Mouse (Mus musculus) intestine, postnatal 0 days (tissue): ENCODE measurements around the gene Negr1. TPM values are rescaled to one million over a fixed set of nuclear protein-coding genes. Genes with fewer than 3 reads are reported as not detected.

ENCODE experiments used
- ATAC-seq: fragments of 200-750 bp; cut with Nextera tagmentation; 2 replicates; pipeline ENCODE4 v1.8.0; 2017; ENCODE audit warnings: mild to moderate bottlenecking, moderate TSS enrichment, moderate library complexity
- H3K27ac ChIP-seq: fragments of 300-500 bp; sonication (generic); 2 replicates; pipeline ENCODE4 v1.5.1; 2014; ENCODE audit warnings: mild to moderate bottlenecking, low read depth, low read length, moderate library complexity
- H3K27me3 ChIP-seq: fragments of 300-500 bp; sonication (generic); replicated peaks from 2 replicates; pipeline ENCODE4 v1.6.1; 2014; ENCODE audit warnings: low read length, mixed read lengths; ENCODE audit not compliant: control insufficient read depth, insufficient read depth
- H3K36me3 ChIP-seq: fragments of 300-500 bp; sonication (generic); 2 replicates; pipeline ENCODE4 v1.6.1; 2014; ENCODE audit warnings: mild to moderate bottlenecking, moderate library complexity; ENCODE audit not compliant: control insufficient read depth, insufficient read depth
- H3K4me1 ChIP-seq: fragments of 300-500 bp; sonication (generic); replicated peaks from 2 replicates; pipeline ENCODE4 v1.6.1; 2014; ENCODE audit warnings: antibody characterized with exemption, low read length, mixed read lengths; ENCODE audit not compliant: control insufficient read depth, insufficient read depth
- H3K4me2 ChIP-seq: fragments of 300-500 bp; sonication (generic); replicated peaks from 2 replicates; pipeline ENCODE4 v1.6.1; 2014; ENCODE audit warnings: low read depth, mild to moderate bottlenecking, moderate library complexity
- H3K4me3 ChIP-seq: fragments of 300-500 bp; sonication (generic); 2 replicates; pipeline ENCODE4 v1.5.1; 2014; ENCODE audit warnings: low read depth, low read length
- H3K9ac ChIP-seq: fragments of 300-500 bp; sonication (generic); 2 replicates; pipeline ENCODE4 v1.6.1; 2014; ENCODE audit warnings: mild to moderate bottlenecking, low read depth, low read length
- H3K9me3 ChIP-seq: fragments of 300-500 bp; sonication (generic); 2 replicates; pipeline ENCODE4 v1.6.1; 2016; ENCODE audit warnings: mixed run types; ENCODE audit not compliant: control insufficient read depth
- CTCF ChIP-seq: sonication (generic); IDR thresholded peaks from 2 replicates; pipeline ENCODE4 v1.5.1; 2016; ENCODE audit warnings: low read depth, mild to moderate bottlenecking, control low read depth, antibody characterized with exemption, moderate library complexity
- WGBS: fragments of 180-500 bp; shearing (Covaris S2); extraction: QIAGEN DNeasy Blood & Tissue Kit; methylation state at CpG from one replicate; pipeline ENCODE4 v1.1.7; 2014; 5-methylcytosine and 5-hydroxymethylcytosine counted together
- polyA plus RNA-seq: library from polyadenylated mRNA; unstranded; fragments of >200 nt; fragmentation: Nextera tagmentation; extraction: Ambion mirVana; gene quantifications from 2 replicates; pipeline ENCODE4 v1.2.1, GENCODE M21; 2015

Gene Negr1
- polyA plus RNA-seq, 1 experiment from 2014 or later = 2.0 TPM

- Histone ChIP-seq H3K4me2 (no peak overlapping the region), H3K27me3 (no peaks in the 10 kb centered on the region), H3K27ac (no peak overlapping the region), H3K9me3 (no peaks in the 10 kb centered on the region), H3K9ac (no peak overlapping the region), H3K4me3 (no peak overlapping the region), H3K4me1 (no peaks in the 10 kb centered on the region), H3K36me3 (no peaks in the 10 kb centered on the region)
- no peak for TF ChIP-seq CTCF
- no peak for ATAC-seq
- WGBS = 92% methylated on average over 3 of the region's 3 CpGs
Observed at GRCm38 (mm10) chr3:156809836-156810235, 248.2 kb downstream of the Negr1 start.

DNA sequence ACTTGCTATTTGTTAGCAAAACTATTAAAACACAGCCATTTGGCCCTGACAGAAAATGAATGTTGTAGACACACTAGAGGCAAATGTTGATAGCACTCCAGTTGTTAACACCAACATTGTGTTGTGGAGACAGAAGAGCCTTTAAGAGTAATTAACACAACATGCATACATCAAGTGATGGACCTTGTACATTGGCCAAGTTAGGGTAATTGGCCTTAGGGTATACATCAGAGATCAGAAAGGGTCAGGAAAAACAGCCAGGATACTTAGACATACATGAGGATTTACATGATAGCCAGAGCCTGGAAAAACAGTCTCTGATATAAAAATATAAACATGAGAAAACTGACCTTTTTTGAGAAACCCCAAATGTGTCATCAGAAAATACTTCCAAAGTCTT is 255.3 kb downstream of the Negr1 start:
- H3K9me3 ChIP-seq = no peaks in the 10 kb centered on the region
- TF ChIP-seq CTCF = no peak
- no peak overlapping the region for H3K4me3 ChIP-seq
- no peaks in the 10 kb centered on the region for H3K27me3 ChIP-seq
- no peak overlapping the region for H3K9ac ChIP-seq
- no peak for ATAC-seq
- H3K4me1 ChIP-seq = no peaks in the 10 kb centered on the region
- H3K36me3 ChIP-seq = no peaks in the 10 kb centered on the region
- no peak overlapping the region for H3K4me2 ChIP-seq
- H3K27ac ChIP-seq = no peak overlapping the region

- no peak for ATAC-seq
Observed at GRCm38 (mm10) chr3:156817452-156817851, 255.9 kb downstream of the Negr1 start.

GRCm38 (mm10) chr3:156823039-156823438 is 261.4 kb downstream of the Negr1 start:
- Histone ChIP-seq H3K4me1 (no peaks in the 10 kb centered on the region), H3K27me3 (no peaks in the 10 kb centered on the region), H3K9ac (no peak overlapping the region), H3K4me3 (no peak overlapping the region), H3K9me3 (no peaks in the 10 kb centered on the region), H3K36me3 (no peaks in the 10 kb centered on the region), H3K27ac (no peak overlapping the region), H3K4me2 (no peak overlapping the region)
- no peak for ATAC-seq
- no peak for TF ChIP-seq CTCF
- 65% methylated on average over 3 of the region's 3 CpGs for WGBS

More at GRCm38 (mm10) chr3:156817452-156817851, 255.9 kb downstream of the Negr1 start:
- H3K27ac ChIP-seq = no peak overlapping the region
- 51% methylated on average over 6 of the region's 6 CpGs for WGBS
- no peaks in the 10 kb centered on the region for H3K9me3 ChIP-seq
- no peaks in the 10 kb centered on the region for H3K4me1 ChIP-seq
- H3K9ac ChIP-seq = no peak overlapping the region
- H3K4me3 ChIP-seq = no peak overlapping the region
- no peak for TF ChIP-seq CTCF
- H3K4me2 ChIP-seq = no peak overlapping the region
- H3K36me3 ChIP-seq = no peaks in the 10 kb centered on the region
- H3K27me3 ChIP-seq = no peaks in the 10 kb centered on the region

GRCm38 (mm10) chr3:156833920-156834319 is 272.3 kb downstream of the Negr1 start:
- no peak for ATAC-seq
- H3K4me1 ChIP-seq = no peaks in the 10 kb centered on the region
- H3K4me2 ChIP-seq = no peak overlapping the region
- no peak for TF ChIP-seq CTCF
- H3K27ac ChIP-seq = no peak overlapping the region
- H3K4me3 ChIP-seq = no peak overlapping the region
- no peaks in the 10 kb centered on the region for H3K36me3 ChIP-seq
- H3K9me3 ChIP-seq = no peaks in the 10 kb centered on the region
- no peak overlapping the region for H3K9ac ChIP-seq
- no peaks in the 10 kb centered on the region for H3K27me3 ChIP-seq
- 53% methylated on average over 3 of the region's 3 CpGs for WGBS

- Histone ChIP-seq H3K4me3 (no peak overlapping the region), H3K36me3 (no peaks in the 10 kb centered on the region), H3K27ac (no peak overlapping the region), H3K9me3 (no peaks in the 10 kb centered on the region), H3K9ac (no peak overlapping the region), H3K27me3 (no peaks in the 10 kb centered on the region), H3K4me1 (no peaks in the 10 kb centered on the region), H3K4me2 (no peak overlapping the region)
- 32% methylated on average over 2 of the region's 2 CpGs for WGBS
- TF ChIP-seq CTCF = no peak
- no peak for ATAC-seq
Observed at GRCm38 (mm10) chr3:156838550-156838949, 277.0 kb downstream of the Negr1 start.

DNA sequence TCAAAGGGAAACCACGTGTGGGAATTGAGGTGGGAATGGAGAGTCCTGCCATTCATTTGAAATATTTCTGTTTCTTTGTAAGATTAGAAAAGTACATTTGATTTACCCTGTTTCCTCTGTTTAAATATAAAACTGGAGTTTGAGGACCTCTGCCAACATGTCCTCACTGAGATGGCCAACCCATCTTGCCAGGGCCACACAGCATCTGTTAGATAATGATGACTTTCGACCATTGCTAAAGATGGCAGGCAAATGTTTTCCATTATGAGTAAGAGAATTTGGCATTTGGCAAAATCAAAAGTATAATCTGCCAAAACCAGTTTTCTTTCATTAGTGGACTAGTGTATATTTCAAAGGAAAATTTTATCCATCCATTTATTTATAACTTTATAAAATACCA is 286.8 kb downstream of the Negr1 start:
- Histone ChIP-seq H3K9ac (no peak overlapping the region), H3K4me3 (no peak overlapping the region), H3K9me3 (no peaks in the 10 kb centered on the region), H3K36me3 (no peaks in the 10 kb centered on the region), H3K4me2 (no peak overlapping the region), H3K4me1 (no peaks in the 10 kb centered on the region), H3K27me3 (no peaks in the 10 kb centered on the region), H3K27ac (no peak overlapping the region)
- 69% methylated on average over 2 of the region's 2 CpGs for WGBS
- TF ChIP-seq CTCF = no peak
- no peak for ATAC-seq
